Mouse (Mus musculus): ENCODE data around the gene Rsph6a. TPM values are rescaled to one million over a fixed set of nuclear protein-coding genes. Genes with fewer than 3 reads are reported as not detected.

Rsph6a gene
- polyA plus RNA-seq, 1 experiment = not detected

- H3K4me3 ChIP-seq (ENCODE audit: insufficient read depth, low read length) = no peak overlapping the region
- H3K4me1 ChIP-seq (ENCODE audit: control insufficient read depth, insufficient read depth, low read length) = no peaks in the 10 kb centered on the region
- TF ChIP-seq POLR2A (IDR thresholded peaks at IDR 0.05; ENCODE audit: low read depth, low read length) = no peak
- no peak for TF ChIP-seq CTCF (IDR thresholded peaks at IDR 0.05; ENCODE audit: borderline replicate concordance, insufficient read depth, low read length)
- no peak overlapping the region for H3K27ac ChIP-seq (ENCODE audit: insufficient read depth, low read length)
Observed at GRCm38 (mm10) chr7:19044616-19045015, 9.9 kb upstream of the Rsph6a start.

DNA sequence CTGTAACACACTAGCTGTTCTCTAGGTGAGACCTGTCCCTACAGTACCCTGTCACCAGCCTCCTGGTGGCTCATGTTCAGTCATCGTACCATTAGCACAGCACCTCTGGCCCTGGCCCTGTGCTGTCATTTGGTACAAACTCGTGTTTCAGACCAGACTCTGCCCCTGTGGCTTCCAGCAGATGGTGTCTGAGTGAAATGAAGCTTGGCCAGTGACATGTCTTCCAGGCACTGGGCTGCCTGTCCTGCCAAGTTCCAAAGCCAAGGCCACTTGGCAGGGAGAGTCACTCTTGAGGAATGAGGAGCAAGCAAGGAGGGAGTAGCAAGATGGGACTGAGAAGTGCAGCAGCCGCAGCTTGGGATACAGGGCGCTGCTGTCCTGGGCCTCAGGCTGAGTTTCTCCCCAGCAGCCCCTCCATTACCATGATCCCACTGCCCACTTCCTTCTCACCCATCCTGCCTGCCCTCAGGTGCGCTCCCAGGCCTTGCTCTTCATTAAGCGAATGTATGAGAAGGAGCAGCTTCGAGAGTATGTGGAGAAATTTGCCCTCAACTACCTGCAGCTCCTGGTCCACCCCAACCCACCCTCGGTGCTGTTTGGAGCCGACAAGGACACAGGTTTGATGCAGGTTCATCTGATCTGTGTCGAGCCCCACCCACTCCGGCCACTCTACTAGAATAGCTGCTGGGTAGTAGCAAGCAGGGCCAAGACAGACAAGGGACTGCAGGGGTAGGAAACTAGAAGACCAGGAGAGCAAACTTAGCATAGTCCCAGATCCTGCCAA is 8.0 kb upstream of the Rsph6a start:
- no peak overlapping the region for H3K4me3 ChIP-seq (ENCODE audit: insufficient read depth, low read length)
- H3K4me1 ChIP-seq (ENCODE audit: control insufficient read depth, insufficient read depth, low read length) = no peaks in the 10 kb centered on the region
- H3K27ac ChIP-seq (ENCODE audit: insufficient read depth, low read length) = no peak overlapping the region
- no peak for TF ChIP-seq POLR2A (IDR thresholded peaks at IDR 0.05; ENCODE audit: low read depth, low read length)
- TF ChIP-seq CTCF (IDR thresholded peaks at IDR 0.05; ENCODE audit: borderline replicate concordance, insufficient read depth, low read length) = no peak

DNA sequence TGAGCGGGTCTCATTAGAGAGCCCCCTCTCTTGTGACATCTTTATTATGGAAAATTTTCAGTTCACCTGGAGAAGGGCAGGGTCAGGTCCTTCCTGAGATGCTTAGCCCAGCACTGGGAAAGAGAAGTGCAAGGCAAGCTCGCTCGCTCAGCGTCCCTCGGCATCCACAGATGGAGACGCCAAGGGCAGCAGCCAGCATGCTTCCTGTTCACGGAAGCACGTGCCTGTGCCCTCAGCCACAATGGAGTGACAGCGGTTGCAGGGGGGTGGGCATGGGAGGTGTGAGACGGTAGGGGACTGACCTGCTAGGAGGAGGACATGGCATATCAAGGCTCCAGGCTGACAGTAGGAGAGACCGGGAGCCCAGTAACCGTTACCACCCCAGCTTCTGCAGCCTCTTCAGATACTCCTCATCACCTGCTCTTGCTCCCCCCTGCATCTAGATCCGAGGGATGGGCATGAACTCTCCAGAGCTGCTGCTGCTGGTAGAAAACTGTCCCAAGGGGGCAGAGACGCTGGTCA is 6.4 kb upstream of the Rsph6a start:
- Histone ChIP-seq H3K4me3 (ENCODE audit: insufficient read depth, low read length) (no peak overlapping the region), H3K4me1 (ENCODE audit: control insufficient read depth, insufficient read depth, low read length) (no peaks in the 10 kb centered on the region), H3K27ac (ENCODE audit: insufficient read depth, low read length) (no peak overlapping the region)
- TF ChIP-seq POLR2A (IDR thresholded peaks at IDR 0.05; ENCODE audit: low read depth, low read length) (no peak), CTCF (IDR thresholded peaks at IDR 0.05; ENCODE audit: borderline replicate concordance, insufficient read depth, low read length) (no peak)

- Histone ChIP-seq H3K4me3 (ENCODE audit: insufficient read depth, low read length) (no peak overlapping the region), H3K27ac (ENCODE audit: insufficient read depth, low read length) (no peak overlapping the region), H3K4me1 (ENCODE audit: control insufficient read depth, insufficient read depth, low read length) (no peaks in the 10 kb centered on the region)
- no peak for TF ChIP-seq CTCF (IDR thresholded peaks at IDR 0.05; ENCODE audit: borderline replicate concordance, insufficient read depth, low read length)
- no peak for TF ChIP-seq POLR2A (IDR thresholded peaks at IDR 0.05; ENCODE audit: low read depth, low read length)
Observed at GRCm38 (mm10) chr7:19049252-19049651, 5.2 kb upstream of the Rsph6a start.

DNA sequence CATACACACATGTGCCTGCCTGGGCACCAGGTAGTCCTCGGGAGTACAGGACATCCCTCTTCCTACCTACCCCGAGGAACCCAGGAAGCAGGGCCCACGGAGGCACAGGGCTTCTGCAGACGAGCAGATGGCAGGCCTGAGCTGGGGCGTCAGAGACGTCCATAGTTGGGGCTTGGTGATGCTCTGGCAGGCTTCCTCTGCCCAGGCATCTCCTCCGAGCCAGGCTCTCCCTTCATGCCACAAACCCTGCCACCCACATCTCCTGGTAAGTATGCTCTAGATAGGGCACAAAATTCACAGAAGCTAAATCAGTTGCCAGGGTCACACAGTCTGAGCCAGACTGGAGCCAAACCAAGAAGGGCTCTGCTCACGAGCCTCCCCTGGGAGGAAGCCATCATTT is 4.3 kb upstream of the Rsph6a start:
- TF ChIP-seq POLR2A (IDR thresholded peaks at IDR 0.05; ENCODE audit: low read depth, low read length) (no peak), CTCF (IDR thresholded peaks at IDR 0.05; ENCODE audit: borderline replicate concordance, insufficient read depth, low read length) (no peak)
- Histone ChIP-seq H3K4me1 (ENCODE audit: control insufficient read depth, insufficient read depth, low read length) (no peaks in the 10 kb centered on the region), H3K4me3 (ENCODE audit: insufficient read depth, low read length) (no peak overlapping the region), H3K27ac (ENCODE audit: insufficient read depth, low read length) (no peak overlapping the region)

GRCm38 (mm10) chr7:19051161-19051560 is 3.3 kb upstream of the Rsph6a start:
- H3K4me3 ChIP-seq (ENCODE audit: insufficient read depth, low read length) = no peak overlapping the region
- no peak overlapping the region for H3K27ac ChIP-seq (ENCODE audit: insufficient read depth, low read length)
- TF ChIP-seq CTCF (IDR thresholded peaks at IDR 0.05; ENCODE audit: borderline replicate concordance, insufficient read depth, low read length) = no peak
- no peak for TF ChIP-seq POLR2A (IDR thresholded peaks at IDR 0.05; ENCODE audit: low read depth, low read length)
- no peaks in the 10 kb centered on the region for H3K4me1 ChIP-seq (ENCODE audit: control insufficient read depth, insufficient read depth, low read length)

GRCm38 (mm10) chr7:19052345-19053135 is 1.9 kb upstream of the Rsph6a start:
- H3K4me1 ChIP-seq (ENCODE audit: control insufficient read depth, insufficient read depth, low read length) = no peaks in the 10 kb centered on the region
- no peak for TF ChIP-seq POLR2A (IDR thresholded peaks at IDR 0.05; ENCODE audit: low read depth, low read length)
- TF ChIP-seq CTCF (IDR thresholded peaks at IDR 0.05; ENCODE audit: borderline replicate concordance, insufficient read depth, low read length) = no peak
- no peak overlapping the region for H3K4me3 ChIP-seq (ENCODE audit: insufficient read depth, low read length)
- no peak overlapping the region for H3K27ac ChIP-seq (ENCODE audit: insufficient read depth, low read length)

- no peaks in the 10 kb centered on the region for H3K4me1 ChIP-seq (ENCODE audit: control insufficient read depth, insufficient read depth, low read length)
- no peak overlapping the region for H3K4me3 ChIP-seq (ENCODE audit: insufficient read depth, low read length)
- no peak overlapping the region for H3K27ac ChIP-seq (ENCODE audit: insufficient read depth, low read length)
- TF ChIP-seq CTCF (IDR thresholded peaks at IDR 0.05; ENCODE audit: borderline replicate concordance, insufficient read depth, low read length) (no peak), POLR2A (IDR thresholded peaks at IDR 0.05; ENCODE audit: low read depth, low read length) (no peak)
Observed at GRCm38 (mm10) chr7:19053136-19053532, 1.4 kb upstream of the Rsph6a start.

- TF ChIP-seq CTCF (IDR thresholded peaks at IDR 0.05; ENCODE audit: borderline replicate concordance, insufficient read depth, low read length) (no peak), POLR2A (IDR thresholded peaks at IDR 0.05; ENCODE audit: low read depth, low read length) (no peak)
- no peak overlapping the region for H3K27ac ChIP-seq (ENCODE audit: insufficient read depth, low read length)
- no peak overlapping the region for H3K4me3 ChIP-seq (ENCODE audit: insufficient read depth, low read length)
- H3K4me1 ChIP-seq (ENCODE audit: control insufficient read depth, insufficient read depth, low read length) = no peaks in the 10 kb centered on the region
Observed at GRCm38 (mm10) chr7:19054777-19055076, 237 bp downstream of the Rsph6a start.

DNA sequence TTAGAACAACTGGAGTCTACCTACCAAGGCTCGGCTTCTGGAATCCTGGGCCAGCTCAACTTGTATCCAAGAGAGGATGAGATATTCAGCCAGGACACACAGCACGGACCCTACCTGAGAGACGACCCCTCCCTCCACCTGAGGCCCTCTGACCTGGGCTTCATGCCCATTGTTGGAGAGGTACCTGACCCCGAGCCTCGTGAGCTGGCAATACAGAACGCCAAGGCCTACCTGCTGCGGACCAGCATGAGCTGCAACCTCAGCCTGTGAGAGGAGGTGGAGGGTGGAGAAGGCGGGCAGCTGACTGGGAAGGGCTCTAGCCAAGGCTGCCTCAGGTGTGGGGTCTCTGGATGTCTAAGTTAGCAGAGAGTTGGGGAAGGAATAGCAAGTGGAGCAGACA is 618 bp downstream of the Rsph6a start:
- Histone ChIP-seq H3K27ac (ENCODE audit: insufficient read depth, low read length) (no peak overlapping the region), H3K4me3 (ENCODE audit: insufficient read depth, low read length) (no peak overlapping the region), H3K4me1 (ENCODE audit: control insufficient read depth, insufficient read depth, low read length) (no peaks in the 10 kb centered on the region)
- TF ChIP-seq CTCF (IDR thresholded peaks at IDR 0.05; ENCODE audit: borderline replicate concordance, insufficient read depth, low read length) (no peak), POLR2A (IDR thresholded peaks at IDR 0.05; ENCODE audit: low read depth, low read length) (no peak)

All from embryonic fibroblast, embryonic 13.5 days (primary cell).